Mouse (Mus musculus) c-Kit-positive CD71-negative TER-119-negative erythroid progenitor cells, embryonic 14.5 days (primary cell): ENCODE results near the gene C1qtnf9.

Experiments
- DNase-seq: peaks from one replicate; pipeline ENCODE4 v3.0.0-alpha.2; 2013; ENCODE audit warnings: low read depth

Gene C1qtnf9

GRCm38 (mm10) chr14:60751581-60751980 is 16.4 kb upstream of the C1qtnf9 start:
- no peak for DNase-seq

- no peak for DNase-seq
Measured at GRCm38 (mm10) chr14:60752892-60753800, 14.8 kb upstream of the C1qtnf9 start.

- DNase-seq = no peak
Measured at GRCm38 (mm10) chr14:60753801-60754126, 14.2 kb upstream of the C1qtnf9 start.

GRCm38 (mm10) chr14:60754656-60755055 is 13.3 kb upstream of the C1qtnf9 start:
- DNase-seq = no peak

GRCm38 (mm10) chr14:60756271-60756670 is 11.7 kb upstream of the C1qtnf9 start:
- DNase-seq = no peak

- no peak for DNase-seq
Measured at GRCm38 (mm10) chr14:60757265-60757664, 10.7 kb upstream of the C1qtnf9 start.

GRCm38 (mm10) chr14:60757722-60758121 is 10.2 kb upstream of the C1qtnf9 start:
- DNase-seq = no peak

- no peak for DNase-seq
Measured at GRCm38 (mm10) chr14:60759097-60759496, 8.8 kb upstream of the C1qtnf9 start.

GRCm38 (mm10) chr14:60761801-60762200 is 6.1 kb upstream of the C1qtnf9 start:
- no peak for DNase-seq

GRCm38 (mm10) chr14:60762754-60763153 is 5.2 kb upstream of the C1qtnf9 start:
- no peak for DNase-seq

- no peak for DNase-seq
Measured at GRCm38 (mm10) chr14:60763746-60764145, 4.2 kb upstream of the C1qtnf9 start.

GRCm38 (mm10) chr14:60764526-60764925 is 3.4 kb upstream of the C1qtnf9 start:
- DNase-seq = no peak

GRCm38 (mm10) chr14:60765025-60765424 is 2.9 kb upstream of the C1qtnf9 start:
- no peak for DNase-seq

- no peak for DNase-seq
Measured at GRCm38 (mm10) chr14:60769340-60769739, 1.4 kb downstream of the C1qtnf9 start.

- no peak for DNase-seq
Measured at GRCm38 (mm10) chr14:60770594-60770993, 2.7 kb downstream of the C1qtnf9 start.

- peak; percentile 51 for DNase-seq
Measured at GRCm38 (mm10) chr14:60771057-60771456, 3.1 kb downstream of the C1qtnf9 start.

GRCm38 (mm10) chr14:60773476-60773875 is 5.5 kb downstream of the C1qtnf9 start:
- no peak for DNase-seq

- DNase-seq = no peak
Measured at GRCm38 (mm10) chr14:60776521-60776920, 8.6 kb downstream of the C1qtnf9 start.

- no peak for DNase-seq
Measured at GRCm38 (mm10) chr14:60777485-60777919, 9.6 kb downstream of the C1qtnf9 start.

- no peak for DNase-seq
Measured at GRCm38 (mm10) chr14:60779198-60779597, 11.3 kb downstream of the C1qtnf9 start.

- DNase-seq = no peak
Measured at GRCm38 (mm10) chr14:60782121-60782656, 14.3 kb downstream of the C1qtnf9 start.

GRCm38 (mm10) chr14:60783196-60783595 is 15.3 kb downstream of the C1qtnf9 start:
- no peak for DNase-seq
